In genomic region chr11:17279959-17280358, GRCm38 (mm10) we compare ENCODE assay signal across 9 mouse cellular contexts. TPM values are rescaled to one million over a fixed set of nuclear protein-coding genes. Genes with fewer than 3 reads are reported as not detected.
DNase-seq lines count a peak whose midpoint lies in the region; ATAC-seq and TF ChIP-seq lines count a peak whose summit lies in the region.
"Had no signal": no experiment of that assay in that cellular context is flagged by ENCODE, and none has a peak within 500 bp of the region (broad histone marks: within the 10 kb centered on the region; RNA-seq: fewer than 3 reads in every experiment).

No protein-coding gene starts in this region.

- H3K9ac ChIP-seq in stomach, embryonic 16.5 days (ENCODE audit: low read length) = no peak overlapping the region
- H3K9ac ChIP-seq: embryonic facial prominence, embryonic 13.5 days had no signal

- TF ChIP-seq POLR2A in cortical plate, adult 2 months (IDR thresholded peaks at IDR 0.05; ENCODE audit: extremely low read depth, insufficient read depth, low read length) = no peak

- H3K9me3 ChIP-seq in heart, embryonic 10.5 days = no peaks in the 10 kb centered on the region
- no peaks in the 10 kb centered on the region for H3K9me3 ChIP-seq in hindbrain, embryonic 10.5 days
- H3K9me3 ChIP-seq in midbrain, embryonic 10.5 days (replicated peaks) = no peaks in the 10 kb centered on the region
- no peaks in the 10 kb centered on the region for H3K9me3 ChIP-seq in stomach, embryonic 16.5 days (replicated peaks; ENCODE audit: control insufficient read depth, low read length)
- H3K9me3 ChIP-seq: embryonic facial prominence, embryonic 13.5 days had no signal

- no peaks in the 10 kb centered on the region for H3K27me3 ChIP-seq in heart, embryonic 10.5 days (ENCODE audit: insufficient read depth, poor library complexity, severe bottlenecking)
- H3K27me3 ChIP-seq in hindbrain, embryonic 10.5 days (ENCODE audit: insufficient read depth, poor library complexity, severe bottlenecking) = no peaks in the 10 kb centered on the region
- H3K27me3 ChIP-seq in midbrain, embryonic 10.5 days (ENCODE audit: low read depth, poor library complexity, severe bottlenecking) = no peaks in the 10 kb centered on the region
- H3K27me3 ChIP-seq in stomach, embryonic 16.5 days (ENCODE audit: control insufficient read depth, insufficient read depth, low read length) = no peaks in the 10 kb centered on the region
- H3K27me3 ChIP-seq: embryonic facial prominence, embryonic 13.5 days had no signal

- H3K4me2 ChIP-seq in stomach, embryonic 16.5 days (ENCODE audit: low read depth, low read length) = no peak overlapping the region
- H3K4me2 ChIP-seq: embryonic facial prominence, embryonic 13.5 days had no signal

- no peaks in the 10 kb centered on the region for H3K4me1 ChIP-seq in heart, embryonic 10.5 days
- no peaks in the 10 kb centered on the region for H3K4me1 ChIP-seq in cortical plate, adult 2 months (ENCODE audit: control insufficient read depth, insufficient read depth, low read length)
- no peaks in the 10 kb centered on the region for H3K4me1 ChIP-seq in hindbrain, embryonic 10.5 days (replicated peaks)
- H3K4me1 ChIP-seq in midbrain, embryonic 10.5 days = no peaks in the 10 kb centered on the region
- H3K4me1 ChIP-seq in stomach, embryonic 16.5 days (ENCODE audit: control insufficient read depth, insufficient read depth, low read length) = no peaks in the 10 kb centered on the region
- H3K4me1 ChIP-seq: embryonic facial prominence, embryonic 13.5 days had no signal

- no peaks in the 10 kb centered on the region for H3K36me3 ChIP-seq in heart, embryonic 10.5 days
- no peaks in the 10 kb centered on the region for H3K36me3 ChIP-seq in hindbrain, embryonic 10.5 days
- no peaks in the 10 kb centered on the region for H3K36me3 ChIP-seq in midbrain, embryonic 10.5 days
- no peaks in the 10 kb centered on the region for H3K36me3 ChIP-seq in stomach, embryonic 16.5 days (ENCODE audit: control insufficient read depth, insufficient read depth, low read length)
- H3K36me3 ChIP-seq: embryonic facial prominence, embryonic 13.5 days had no signal

- ATAC-seq in stomach, embryonic 16.5 days (ENCODE audit: insufficient read depth, low FRiP score) = peak; percentile 37; the same call in 1 of the 2 replicates

- peak; percentile 31 to 67 for DNase-seq in heart, adult 18-20 months
- no peak for DNase-seq in heart, embryonic 10.5 days (ENCODE audit: low spot score)
- peak; percentile 48 for DNase-seq in MEL-GATA-1-ER (ENCODE audit: extremely low read depth, low read depth)
- DNase-seq in hindbrain, embryonic 10.5 days (ENCODE audit: low spot score) = peak; percentile 56
- DNase-seq in left cerebral cortex, adult 18-20 months (ENCODE audit: low spot score in 2 of 2) = peak; percentile 25 to 31
- peak; percentile 50 for DNase-seq in midbrain, embryonic 10.5 days (ENCODE audit: low spot score)

- H3K27ac ChIP-seq in heart, embryonic 10.5 days = no peak overlapping the region
- no peak overlapping the region for H3K27ac ChIP-seq in cortical plate, adult 2 months (ENCODE audit: insufficient read depth, low read length)
- no peak overlapping the region for H3K27ac ChIP-seq in hindbrain, embryonic 10.5 days
- no peak overlapping the region for H3K27ac ChIP-seq in midbrain, embryonic 10.5 days (replicated peaks)
- H3K27ac ChIP-seq in stomach, embryonic 16.5 days (ENCODE audit: low read length) = no peak overlapping the region
- H3K27ac ChIP-seq: embryonic facial prominence, embryonic 13.5 days had no signal

- TF ChIP-seq CTCF in cortical plate, adult 2 months (IDR thresholded peaks at IDR 0.05; ENCODE audit: extremely low read depth, insufficient read depth, low read length) = peak; percentile 96

- H3K4me3 ChIP-seq in heart, embryonic 10.5 days = no peak overlapping the region
- H3K4me3 ChIP-seq in cortical plate, adult 2 months (ENCODE audit: insufficient read depth, low read length) = no peak overlapping the region
- H3K4me3 ChIP-seq in hindbrain, embryonic 10.5 days = no peak overlapping the region
- no peak overlapping the region for H3K4me3 ChIP-seq in midbrain, embryonic 10.5 days
- no peak overlapping the region for H3K4me3 ChIP-seq in stomach, embryonic 16.5 days (replicated peaks; ENCODE audit: low read length)
- H3K4me3 ChIP-seq: embryonic facial prominence, embryonic 13.5 days had no signal

- WGBS in heart, embryonic 10.5 days = 16% methylated on average over 9 of the region's 9 CpGs
- WGBS in hindbrain, embryonic 10.5 days = 20% methylated on average over 9 of the region's 9 CpGs
- 21% methylated on average over 9 of the region's 9 CpGs for WGBS in midbrain, embryonic 10.5 days
- WGBS in stomach, embryonic 16.5 days = 14% methylated on average over 9 of the region's 9 CpGs

RNA-seq across cellular contexts. Expression of gene C1d, which starts 22.6 kb away (rescaled TPM):
- 10 to 100 TPM; 34.8 to 35.7 TPM for total RNA-seq in heart, adult 18-20 months (2021)
- 85.5 and 94.1 TPM in 2 replicates for polyA plus RNA-seq in heart, embryonic 10.5 days (2016; fragmentation: Nextera tagmentation; extraction: Ambion mirVana)
- polyA plus RNA-seq in cortical plate, adult 2 months (2012; rRNA removed) = 26.7 and 34.0 TPM in 2 replicates
- 102 and 103 TPM in 2 replicates for polyA plus RNA-seq in hindbrain, embryonic 10.5 days (2016; fragmentation: Nextera tagmentation; extraction: Ambion mirVana)
- total RNA-seq in left cerebral cortex, adult 18-20 months (2021) = 10 to 100 TPM; 45.0 to 45.9 TPM
- 107 and 111 TPM in 2 replicates for polyA plus RNA-seq in midbrain, embryonic 10.5 days (2016; fragmentation: Nextera tagmentation; extraction: Ambion mirVana)
- polyA plus RNA-seq in stomach, embryonic 16.5 days (2015; fragmentation: Nextera tagmentation; extraction: Ambion mirVana) = 90.2 and 102 TPM in 2 replicates
